Mouse (Mus musculus): ENCODE data around the gene Stradb.

Gene Stradb

GRCm38 (mm10) chr1:58959682-58960081, 13.6 kb upstream of the Stradb start:
- no peak for DNase-seq (ENCODE audit: low read depth, low spot score)

GRCm38 (mm10) chr1:58961152-58961893, 12.0 kb upstream of the Stradb start:
- no peak for DNase-seq (ENCODE audit: low read depth, low spot score)

GRCm38 (mm10) chr1:58962418-58962817, 10.9 kb upstream of the Stradb start:
- no peak for DNase-seq (ENCODE audit: low read depth, low spot score)

- DNase-seq (ENCODE audit: low read depth, low spot score) = no peak
Observed at GRCm38 (mm10) chr1:58962865-58963264, 10.5 kb upstream of the Stradb start.

GRCm38 (mm10) chr1:58967534-58967933, 5.8 kb upstream of the Stradb start:
- DNase-seq (ENCODE audit: low read depth, low spot score) = peak; percentile 26

- no peak for DNase-seq (ENCODE audit: low read depth, low spot score)
Observed at GRCm38 (mm10) chr1:58970054-58970453, 3.3 kb upstream of the Stradb start.

GRCm38 (mm10) chr1:58971097-58971496, 2.2 kb upstream of the Stradb start:
- DNase-seq (ENCODE audit: low read depth, low spot score) = no peak

- DNase-seq (ENCODE audit: low read depth, low spot score) = no peak
Observed at GRCm38 (mm10) chr1:58972851-58973365, 414 bp upstream of the Stradb start.

GRCm38 (mm10) chr1:58982276-58982675, 9.0 kb downstream of the Stradb start:
- DNase-seq (ENCODE audit: low read depth, low spot score) = no peak

GRCm38 (mm10) chr1:58984586-58984985, 11.3 kb downstream of the Stradb start:
- DNase-seq (ENCODE audit: low read depth, low spot score) = no peak

- DNase-seq (ENCODE audit: low read depth, low spot score) = no peak
Observed at GRCm38 (mm10) chr1:58993144-58993543, 19.8 kb downstream of the Stradb start.

- DNase-seq (ENCODE audit: low read depth, low spot score) = peak; percentile 45
Observed at GRCm38 (mm10) chr1:58993723-58994122, 20.4 kb downstream of the Stradb start.

GRCm38 (mm10) chr1:58995313-58995712, 22.0 kb downstream of the Stradb start:
- DNase-seq (ENCODE audit: low read depth, low spot score) = peak; percentile 64

- DNase-seq (ENCODE audit: low read depth, low spot score) = peak; percentile 60
Observed at GRCm38 (mm10) chr1:59009250-59009649, 35.9 kb downstream of the Stradb start.

GRCm38 (mm10) chr1:59021556-59021955, 48.2 kb downstream of the Stradb start:
- DNase-seq (ENCODE audit: low read depth, low spot score) = no peak

GRCm38 (mm10) chr1:59037723-59038122, 64.4 kb downstream of the Stradb start:
- DNase-seq (ENCODE audit: low read depth, low spot score) = no peak
